Mouse (Mus musculus): ENCODE results near the gene Gucd1.

- TF ChIP-seq POLR2A (IDR thresholded peaks at IDR 0.05; ENCODE audit: extremely low read depth, insufficient read depth, low read length) (no peak), CTCF (IDR thresholded peaks at IDR 0.05; ENCODE audit: low read depth, low read length) (no peak)
Measured at GRCm38 (mm10) chr10:75316472-75316871, 201.3 kb downstream of the Gucd1 start.

Measured in liver, adult 2 months (tissue).